Mouse (Mus musculus): ENCODE results near the gene Galnt12. TPM values are rescaled to one million over a fixed set of nuclear protein-coding genes. Genes with fewer than 3 reads are reported as not detected.
A peak's percentile ranks its signal among the peaks of the same experiment; 100 is the strongest.

Gene Galnt12
- polyA plus RNA-seq, 1 experiment from 2014 or later: 2.1 TPM

GRCm38 (mm10) chr4:47056791-47057509, 34.8 kb upstream of the Galnt12 start, which contains the start of gene Anks6:
TSS of gene Anks6 (minus strand) at chr4:47057427.
- H3K9ac ChIP-seq: peak within 1 kb of the TSS; percentile 75
- peak within 1 kb of the TSS; percentile 86 for H3K4me2 ChIP-seq
- peak within 1 kb of the TSS; percentile 75 for H3K4me3 ChIP-seq
- peak within 1 kb of the TSS; percentile 56 for H3K27ac ChIP-seq
- H3K9me3 ChIP-seq (replicated peaks): no peaks in the 10 kb centered on the region
- H3K36me3 ChIP-seq: no peaks in the 10 kb centered on the region
- 0 out of 2 replicates have a peak, but pooled peaks cover 21% of the 10 kb centered on the region for H3K27me3 ChIP-seq
- ATAC-seq (replicated peaks; ENCODE audit: insufficient number of reproducible peaks, insufficient read depth, low FRiP score, low read depth): peak; percentile 87
- WGBS: under 1% methylated on average over 50 of the region's 86 CpGs
- peaks cover 6% of the 10 kb centered on the region for H3K4me1 ChIP-seq (replicated peaks)

DNA sequence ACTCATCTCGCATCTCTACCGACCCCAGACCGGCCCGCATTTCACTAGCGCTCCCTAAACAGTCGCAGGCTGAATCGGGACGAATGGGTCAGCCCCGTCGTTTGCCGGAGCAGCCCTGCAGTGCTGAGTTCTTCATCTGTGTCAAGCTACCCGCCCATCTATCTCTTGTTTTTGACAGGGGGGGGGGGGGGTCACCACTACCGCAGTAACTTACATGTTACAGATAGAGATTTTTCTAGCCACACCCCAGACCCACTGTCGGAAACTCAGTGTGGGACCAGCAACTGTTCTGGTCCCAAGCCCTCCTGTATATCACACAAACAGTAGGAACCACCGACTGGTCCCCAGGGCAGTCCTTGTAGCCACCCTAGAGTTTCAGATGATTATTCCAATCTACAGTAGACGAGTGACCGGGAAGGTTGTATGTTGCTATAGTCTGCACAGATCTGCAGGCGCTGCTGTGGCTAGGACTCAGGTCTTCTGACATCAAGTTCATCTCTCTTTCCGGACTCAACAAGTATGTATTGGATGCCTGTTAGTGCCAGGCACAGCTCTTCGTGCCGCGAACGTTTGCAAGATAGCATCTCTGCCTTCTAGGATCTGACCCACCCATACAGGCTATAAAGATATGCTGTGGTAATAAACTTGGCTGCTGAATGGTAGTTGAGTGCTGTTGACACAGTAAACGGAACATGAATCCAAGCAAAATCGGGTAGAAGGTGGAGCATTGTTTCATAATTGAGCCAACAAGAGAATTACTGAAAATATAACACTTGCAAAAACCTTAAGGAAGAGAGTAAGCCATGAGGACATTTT, 34.0 kb upstream of the Galnt12 start:
- H3K4me2 ChIP-seq: peak overlapping the region; percentile 86
- no peaks in the 10 kb centered on the region for H3K36me3 ChIP-seq
- 31% methylated on average over 25 of the region's 25 CpGs for WGBS
- H3K27me3 ChIP-seq: 0 out of 2 replicates have a peak, but pooled peaks cover 14% of the 10 kb centered on the region
- peak overlapping the region; percentile 75 for H3K4me3 ChIP-seq
- peak overlapping the region; percentile 75 for H3K9ac ChIP-seq
- H3K27ac ChIP-seq: peak overlapping the region; percentile 56
- 0 out of 2 replicates have a peak, but pooled peaks have one; percentile 3 for ATAC-seq (replicated peaks; ENCODE audit: insufficient number of reproducible peaks, insufficient read depth, low FRiP score, low read depth)
- H3K4me1 ChIP-seq (replicated peaks): peaks cover 6% of the 10 kb centered on the region
- H3K9me3 ChIP-seq (replicated peaks): no peaks in the 10 kb centered on the region

- 0 out of 2 replicates have a peak, but pooled peaks cover 3% of the 10 kb centered on the region for H3K27me3 ChIP-seq
- no peak overlapping the region for H3K9ac ChIP-seq
- H3K9me3 ChIP-seq (replicated peaks): no peaks in the 10 kb centered on the region
- ATAC-seq (replicated peaks; ENCODE audit: insufficient number of reproducible peaks, insufficient read depth, low FRiP score, low read depth): no peak
- H3K27ac ChIP-seq: no peak overlapping the region
- H3K4me2 ChIP-seq: no peak overlapping the region
- peaks cover 6% of the 10 kb centered on the region for H3K4me1 ChIP-seq (replicated peaks)
- 27% methylated on average over 1 of the region's 1 CpGs for WGBS
- no peak overlapping the region for H3K4me3 ChIP-seq
- H3K36me3 ChIP-seq: no peaks in the 10 kb centered on the region
These were observed 30.8 kb upstream of the Galnt12 start for GRCm38 (mm10) chr4:47060900-47061299.

DNA sequence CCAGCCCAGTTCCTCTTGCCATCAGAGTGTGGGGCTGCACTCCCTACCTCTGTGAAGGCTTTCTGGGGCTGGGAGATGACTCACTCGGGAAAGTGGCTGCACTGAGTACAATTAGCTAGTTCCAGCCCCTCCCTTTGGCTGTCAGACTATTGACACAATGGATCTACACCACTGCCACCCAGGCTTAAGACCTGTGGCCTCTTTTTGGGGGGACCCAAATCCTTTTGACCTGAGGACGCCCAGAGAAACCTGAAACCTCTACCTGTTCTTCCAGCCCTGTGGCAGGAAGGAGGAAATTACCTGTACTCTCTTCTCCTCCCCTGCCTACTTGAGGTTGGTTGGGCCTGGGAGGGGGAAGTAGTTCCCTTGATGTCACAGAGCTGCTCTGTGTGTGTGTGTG, 16.7 kb upstream of the Galnt12 start:
- Histone ChIP-seq H3K4me1 (replicated peaks) (no peaks in the 10 kb centered on the region), H3K27ac (no peak overlapping the region), H3K9ac (no peak overlapping the region), H3K36me3 (no peaks in the 10 kb centered on the region), H3K9me3 (replicated peaks) (no peaks in the 10 kb centered on the region), H3K4me3 (no peak overlapping the region), H3K27me3 (no peaks in the 10 kb centered on the region), H3K4me2 (no peak overlapping the region)
- WGBS: 30% methylated on average over 2 of the region's 2 CpGs
- no peak for ATAC-seq (replicated peaks; ENCODE audit: insufficient number of reproducible peaks, insufficient read depth, low FRiP score, low read depth)

- 80% methylated on average over 17 of the region's 17 CpGs for WGBS
- no peak overlapping the region for H3K4me3 ChIP-seq
- no peaks in the 10 kb centered on the region for H3K9me3 ChIP-seq (replicated peaks)
- 0 out of 2 replicates have a peak, but pooled peaks cover 5% of the 10 kb centered on the region for H3K27me3 ChIP-seq
- H3K27ac ChIP-seq: no peak overlapping the region
- H3K4me2 ChIP-seq: no peak overlapping the region
- no peak overlapping the region for H3K9ac ChIP-seq
- no peak for ATAC-seq (replicated peaks; ENCODE audit: insufficient number of reproducible peaks, insufficient read depth, low FRiP score, low read depth)
- no peaks in the 10 kb centered on the region for H3K36me3 ChIP-seq
- no peaks in the 10 kb centered on the region for H3K4me1 ChIP-seq (replicated peaks)
These were observed 11.6 kb upstream of the Galnt12 start for GRCm38 (mm10) chr4:47079997-47080646.

DNA sequence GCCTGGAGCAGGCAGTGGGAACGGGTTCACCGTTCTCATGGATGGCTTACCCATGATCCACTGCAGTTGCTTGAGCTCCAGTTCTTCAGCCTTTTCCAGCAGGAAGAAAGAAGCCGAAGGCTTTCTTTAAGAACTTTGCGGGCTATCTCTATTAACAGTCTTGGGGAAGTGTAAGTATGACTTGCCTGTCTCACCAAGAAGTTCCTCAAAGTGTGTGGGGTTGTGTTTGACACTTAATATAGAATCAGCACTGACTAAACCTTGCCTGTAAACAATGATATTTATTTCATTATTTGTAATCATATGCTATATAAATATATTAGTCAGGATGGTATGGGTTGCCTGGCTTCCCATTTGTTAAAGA, 11.1 kb upstream of the Galnt12 start:
- H3K4me1 ChIP-seq (replicated peaks): no peaks in the 10 kb centered on the region
- H3K27ac ChIP-seq: no peak overlapping the region
- no peak overlapping the region for H3K9ac ChIP-seq
- no peak overlapping the region for H3K4me3 ChIP-seq
- no peak overlapping the region for H3K4me2 ChIP-seq
- H3K36me3 ChIP-seq: no peaks in the 10 kb centered on the region
- no peak for ATAC-seq (replicated peaks; ENCODE audit: insufficient number of reproducible peaks, insufficient read depth, low FRiP score, low read depth)
- no peaks in the 10 kb centered on the region for H3K9me3 ChIP-seq (replicated peaks)
- 74% methylated on average over 4 of the region's 4 CpGs for WGBS
- H3K27me3 ChIP-seq: 0 out of 2 replicates have a peak, but pooled peaks cover 5% of the 10 kb centered on the region

GRCm38 (mm10) chr4:47083824-47084223, 7.9 kb upstream of the Galnt12 start:
- Histone ChIP-seq H3K4me2 (no peak overlapping the region), H3K4me1 (replicated peaks) (no peaks in the 10 kb centered on the region), H3K9me3 (replicated peaks) (no peaks in the 10 kb centered on the region), H3K9ac (no peak overlapping the region), H3K27me3 (0 out of 2 replicates have a peak, but pooled peaks cover 5% of the 10 kb centered on the region), H3K4me3 (no peak overlapping the region), H3K36me3 (no peaks in the 10 kb centered on the region), H3K27ac (no peak overlapping the region)
- ATAC-seq (replicated peaks; ENCODE audit: insufficient number of reproducible peaks, insufficient read depth, low FRiP score, low read depth): no peak
- 85% methylated on average over 7 of the region's 7 CpGs for WGBS

GRCm38 (mm10) chr4:47088671-47089070, 3.0 kb upstream of the Galnt12 start:
- WGBS: 86% methylated on average over 7 of the region's 7 CpGs
- no peaks in the 10 kb centered on the region for H3K36me3 ChIP-seq
- H3K27me3 ChIP-seq: peaks cover 34% of the 10 kb centered on the region
- H3K9me3 ChIP-seq (replicated peaks): no peaks in the 10 kb centered on the region
- no peak overlapping the region for H3K4me3 ChIP-seq
- no peak overlapping the region for H3K27ac ChIP-seq
- no peak for ATAC-seq (replicated peaks; ENCODE audit: insufficient number of reproducible peaks, insufficient read depth, low FRiP score, low read depth)
- H3K4me1 ChIP-seq (replicated peaks): peaks cover 13% of the 10 kb centered on the region
- no peak overlapping the region for H3K9ac ChIP-seq
- no peak overlapping the region for H3K4me2 ChIP-seq

GRCm38 (mm10) chr4:47092387-47093021, 795 bp downstream of the Galnt12 start:
- ATAC-seq (replicated peaks; ENCODE audit: insufficient number of reproducible peaks, insufficient read depth, low FRiP score, low read depth): peak; percentile 27; the same call in 1 of the 2 replicates
- peaks cover 40% of the 10 kb centered on the region for H3K27me3 ChIP-seq
- H3K27ac ChIP-seq: no peak overlapping the region

GRCm38 (mm10) chr4:47093161-47093560, 1.5 kb downstream of the Galnt12 start:
- Histone ChIP-seq H3K9ac (no peak overlapping the region), H3K4me1 (replicated peaks) (peaks cover 13% of the 10 kb centered on the region), H3K36me3 (no peaks in the 10 kb centered on the region), H3K27me3 (peaks cover 40% of the 10 kb centered on the region), H3K9me3 (replicated peaks) (no peaks in the 10 kb centered on the region), H3K27ac (no peak overlapping the region), H3K4me3 (0 out of 2 replicates have a peak overlapping the region, but pooled peaks have one; percentile 70), H3K4me2 (peak overlapping the region; percentile 100; the same call in 1 of the 2 replicates)
- WGBS: 62% methylated on average over 9 of the region's 9 CpGs
- ATAC-seq (replicated peaks; ENCODE audit: insufficient number of reproducible peaks, insufficient read depth, low FRiP score, low read depth): no peak

More at GRCm38 (mm10) chr4:47092387-47093021, 795 bp downstream of the Galnt12 start:
- Histone ChIP-seq H3K4me3 (peak overlapping the region; percentile 70), H3K4me2 (peak overlapping the region; percentile 100), H3K9ac (peak overlapping the region; percentile 59), H3K9me3 (replicated peaks) (no peaks in the 10 kb centered on the region), H3K36me3 (no peaks in the 10 kb centered on the region), H3K4me1 (replicated peaks) (peaks cover 13% of the 10 kb centered on the region)
- WGBS: 3% methylated on average over 21 of the region's 21 CpGs
